Mouse (Mus musculus) T-helper 1 cell (primary cell): ENCODE measurements around the gene Prox1.

ENCODE experiments used
- in situ Hi-C: fragments of 300-600 bp; cut with MboI, MseI; formaldehyde crosslinking; loops from one replicate; pipeline ENCODE4 v1.15.1; 2025; ENCODE audit warnings: high pct_unique_total_duplicates

The Prox1 gene

GRCm38 (mm10) chr1:190169911-190170818 is at the start of gene Prox1:
Prox1 (minus strand) TSS chr1:190170714.
- in situ Hi-C loops, result no loop called here

DNA sequence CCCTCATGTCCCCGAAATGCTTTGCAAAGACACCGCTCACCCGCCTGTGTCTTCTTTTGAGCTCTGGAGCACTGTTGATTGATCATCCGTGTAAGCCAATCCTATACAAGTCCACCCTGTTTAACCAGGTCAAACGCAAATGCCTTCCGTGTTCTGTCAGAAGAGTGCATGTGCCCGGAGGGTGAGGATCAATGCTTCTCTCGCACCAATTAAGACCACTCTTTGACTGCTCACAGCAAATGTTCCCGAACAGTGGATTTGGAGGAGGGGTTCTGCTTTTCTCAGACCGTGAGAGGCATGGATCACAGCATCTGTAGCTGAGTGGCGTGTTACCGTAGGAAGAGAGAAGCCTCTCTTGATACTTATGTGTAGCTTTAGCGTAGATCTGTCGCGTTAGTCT is 46.1 kb upstream of the Prox1 start:
- in situ Hi-C loops, result no loop called here

- in situ Hi-C loops, result no loop called here
Observed at GRCm38 (mm10) chr1:190214626-190215025, 44.1 kb upstream of the Prox1 start.

DNA sequence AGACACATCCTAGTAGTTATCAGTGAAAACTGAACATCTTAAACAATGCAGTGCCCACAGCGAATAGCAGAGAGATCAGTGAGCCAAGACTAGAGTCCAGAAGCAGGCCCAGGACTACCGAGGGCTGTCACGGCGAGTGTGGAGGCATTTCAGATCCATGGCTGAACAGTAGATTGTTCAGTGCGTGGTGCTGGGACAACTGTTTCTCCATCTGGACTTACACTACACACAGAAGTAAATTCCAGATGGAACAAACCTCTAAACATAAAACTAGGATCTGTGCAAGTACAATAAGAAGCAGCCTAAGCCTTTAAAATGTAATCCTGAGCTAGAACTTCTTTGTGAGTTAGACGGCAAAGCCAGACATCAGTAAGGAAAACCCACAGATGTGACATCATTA is 42.7 kb upstream of the Prox1 start:
- in situ Hi-C loops, result no loop called here

DNA sequence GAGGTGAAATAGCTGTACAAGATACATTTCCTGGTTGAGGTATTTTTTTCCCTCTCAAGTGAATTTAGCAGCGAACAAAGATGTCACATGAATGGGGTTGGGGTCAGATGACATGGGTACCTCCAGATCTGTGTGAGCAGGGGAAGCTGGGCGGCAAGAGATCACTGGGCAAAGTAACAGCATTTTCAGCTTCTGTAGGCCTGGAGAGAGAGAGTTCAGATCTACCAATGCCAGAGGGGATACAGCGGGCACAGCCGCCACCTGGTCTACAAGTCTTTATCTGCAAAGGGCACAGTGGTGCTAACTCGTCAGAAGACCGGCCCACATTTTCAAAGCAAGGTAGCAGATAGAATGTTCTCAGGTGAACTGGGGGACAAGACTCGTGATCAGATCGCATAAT is 36.7 kb upstream of the Prox1 start:
- in situ Hi-C loops, result no loop called here

DNA sequence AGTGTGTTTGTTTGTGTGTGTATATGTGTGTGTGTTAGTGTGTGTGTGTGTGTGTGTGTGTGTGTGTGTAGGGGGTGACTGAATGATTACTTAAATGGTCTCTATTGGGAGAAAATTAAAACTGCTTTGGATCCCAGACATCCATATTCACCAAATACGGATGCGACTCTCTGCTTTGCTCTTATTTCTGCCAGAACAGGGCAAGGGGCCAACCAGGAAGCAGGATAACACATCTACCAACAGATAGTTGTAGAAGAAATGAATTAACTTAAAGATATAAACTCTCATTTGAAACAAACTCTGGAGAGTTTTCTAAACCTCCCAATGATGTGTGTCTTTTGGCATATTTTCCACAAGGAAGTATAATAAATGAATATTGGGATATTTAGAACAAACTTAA is 35.2 kb upstream of the Prox1 start:
- in situ Hi-C loops, result no loop called here

DNA sequence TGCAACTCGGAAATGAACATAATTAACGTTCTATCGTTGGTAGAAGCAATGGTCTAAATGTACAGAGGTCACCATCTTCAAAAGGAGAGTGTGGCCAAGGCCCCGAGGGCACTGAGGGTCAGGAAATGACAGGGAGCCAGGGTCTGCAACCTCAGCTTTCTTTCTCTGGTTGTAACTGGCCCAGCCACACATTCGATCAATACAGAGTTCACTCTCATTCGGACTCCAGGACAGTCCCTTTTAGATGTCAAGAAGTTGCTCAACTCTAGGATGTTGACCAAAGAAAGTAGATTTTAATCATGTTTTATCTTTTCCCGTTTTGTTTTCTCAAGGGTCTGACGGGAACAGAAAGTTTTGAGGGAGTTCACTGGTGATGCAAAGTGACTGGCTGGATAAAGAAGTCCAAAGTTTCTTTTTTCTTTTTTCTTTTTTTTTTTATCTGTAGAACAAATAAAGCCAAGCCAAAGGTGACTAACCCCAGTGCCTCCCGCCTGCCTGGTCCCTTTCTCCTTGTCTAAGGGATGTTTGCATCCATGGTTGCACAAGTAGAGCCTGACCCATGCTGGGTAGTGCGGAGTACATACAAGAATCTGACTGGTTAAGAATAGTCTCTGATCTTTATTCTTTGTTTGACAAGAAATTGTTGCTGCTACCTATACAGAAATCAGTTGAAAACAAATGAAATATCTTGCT is 34.0 kb upstream of the Prox1 start:
- in situ Hi-C loops, result no loop called here

DNA sequence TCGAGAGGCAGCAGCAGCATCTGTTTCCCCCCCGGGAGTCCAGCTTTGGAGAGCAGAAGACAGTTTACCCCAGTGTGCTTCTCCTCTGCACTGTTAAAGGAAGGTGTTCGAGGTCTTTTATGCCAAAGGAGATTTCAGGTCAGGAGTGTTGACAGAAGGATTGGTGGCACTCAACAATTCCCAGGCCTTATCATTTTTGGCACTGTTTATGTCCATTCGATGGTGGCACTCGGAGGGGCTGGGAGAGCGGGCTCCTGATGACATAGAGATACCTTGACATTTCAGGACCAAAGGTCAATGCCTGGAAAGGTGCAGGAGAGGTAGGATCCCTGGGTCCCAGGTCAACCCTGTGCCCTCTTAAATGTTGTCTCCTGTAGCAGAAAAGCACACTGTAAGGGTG is 31.2 kb upstream of the Prox1 start:
- in situ Hi-C loops, result no loop called here

- in situ Hi-C loops, result no loop called here
Observed at GRCm38 (mm10) chr1:190200996-190201395, 30.5 kb upstream of the Prox1 start.

DNA sequence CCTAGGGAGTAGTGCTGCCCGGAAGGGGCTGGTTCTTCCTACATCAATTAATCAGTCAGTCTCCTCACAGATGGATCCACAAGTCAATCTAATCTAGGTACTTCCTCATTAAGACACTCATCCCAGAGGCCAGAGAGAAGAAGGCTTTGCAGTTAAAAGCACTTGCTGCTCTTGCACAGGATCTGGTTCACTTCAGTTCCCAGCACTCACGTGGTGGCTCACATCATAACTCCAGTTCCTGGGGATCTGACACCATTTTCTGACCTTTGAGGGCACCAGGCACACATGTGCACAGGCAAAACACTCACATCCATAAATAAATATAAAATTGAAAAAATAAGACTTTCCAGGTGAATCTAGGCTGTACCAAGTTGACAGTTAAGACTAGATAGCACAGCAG is 27.7 kb upstream of the Prox1 start:
- in situ Hi-C loops, result no loop called here

DNA sequence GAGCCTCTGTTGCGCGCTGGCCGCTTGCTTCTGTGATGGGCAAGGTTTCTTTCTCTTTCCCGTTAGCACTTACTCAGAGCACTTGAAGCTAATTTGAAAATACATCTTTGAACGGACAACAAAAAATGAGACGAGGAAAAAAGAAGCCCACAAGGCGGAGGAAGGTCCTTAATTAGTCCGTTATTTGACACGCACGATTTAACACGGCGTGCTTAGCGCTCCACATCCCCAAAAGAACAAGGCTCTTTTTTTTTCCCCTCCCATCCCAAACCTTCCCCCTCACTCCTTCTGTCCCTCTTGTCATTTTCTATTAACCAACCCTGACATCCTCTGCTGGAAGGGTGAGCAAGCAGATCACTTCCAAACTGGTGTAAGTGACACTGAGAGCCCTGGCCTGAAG is 21.5 kb upstream of the Prox1 start:
- in situ Hi-C loops, result no loop called here

DNA sequence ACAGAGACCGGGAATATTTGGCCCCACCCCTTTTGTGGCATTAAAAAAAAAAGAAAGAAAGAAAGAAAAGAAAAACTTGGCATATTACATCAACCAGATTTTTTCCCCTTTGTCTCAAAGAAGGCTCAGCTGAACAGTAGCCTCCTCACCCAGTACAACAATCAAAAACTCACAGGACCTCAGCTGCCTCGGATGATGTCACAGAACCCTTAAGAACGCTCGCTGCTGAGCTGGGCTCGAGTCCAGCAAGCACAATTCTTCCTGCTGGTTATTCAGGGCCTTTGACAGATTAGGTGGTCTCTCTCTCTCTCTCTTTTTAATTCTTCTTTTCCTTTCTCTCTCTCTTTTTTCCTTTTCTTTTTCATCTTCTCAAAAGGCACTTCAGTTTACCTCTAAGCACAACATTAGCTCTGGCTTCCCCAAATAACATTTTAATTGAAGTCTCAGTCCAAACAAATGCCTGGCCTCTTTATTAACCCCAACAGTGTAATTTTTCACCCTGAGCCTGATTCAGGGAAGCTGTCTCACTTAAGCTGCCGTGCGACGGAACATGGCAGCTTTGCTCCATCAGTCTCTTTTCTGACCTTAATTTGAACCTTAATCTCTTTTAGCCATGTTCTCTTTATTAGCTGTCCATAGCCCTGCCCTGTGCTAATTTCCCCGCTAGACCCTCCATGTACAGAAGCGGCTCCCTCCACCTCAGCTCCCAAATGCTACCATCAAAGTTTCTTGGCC is 19.9 kb upstream of the Prox1 start:
- in situ Hi-C loops, result no loop called here

DNA sequence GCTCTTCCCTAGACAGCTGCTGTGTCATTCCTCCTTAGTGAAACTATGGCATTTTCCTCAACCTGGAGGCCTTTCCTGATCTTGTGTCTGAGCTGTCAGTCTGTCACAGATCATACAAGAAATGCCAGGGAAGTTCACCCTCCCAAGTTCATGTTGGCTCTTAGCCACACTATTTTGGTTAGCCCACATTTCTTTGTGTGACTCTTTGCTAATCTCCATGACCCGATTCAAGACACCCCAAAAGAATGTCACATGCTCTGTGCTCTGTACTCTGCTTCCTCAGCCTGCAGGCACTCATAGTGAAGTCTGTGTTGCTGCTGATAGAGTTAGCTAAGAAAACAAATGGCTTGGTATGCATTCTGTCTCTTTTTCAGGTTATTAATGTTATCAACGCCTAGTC is 18.6 kb upstream of the Prox1 start:
- in situ Hi-C loops, result no loop called here

- in situ Hi-C loops, result no loop called here
Observed at GRCm38 (mm10) chr1:190186336-190186735, 15.8 kb upstream of the Prox1 start.

GRCm38 (mm10) chr1:190185284-190185683 is 14.8 kb upstream of the Prox1 start:
- in situ Hi-C loops, result no loop called here

DNA sequence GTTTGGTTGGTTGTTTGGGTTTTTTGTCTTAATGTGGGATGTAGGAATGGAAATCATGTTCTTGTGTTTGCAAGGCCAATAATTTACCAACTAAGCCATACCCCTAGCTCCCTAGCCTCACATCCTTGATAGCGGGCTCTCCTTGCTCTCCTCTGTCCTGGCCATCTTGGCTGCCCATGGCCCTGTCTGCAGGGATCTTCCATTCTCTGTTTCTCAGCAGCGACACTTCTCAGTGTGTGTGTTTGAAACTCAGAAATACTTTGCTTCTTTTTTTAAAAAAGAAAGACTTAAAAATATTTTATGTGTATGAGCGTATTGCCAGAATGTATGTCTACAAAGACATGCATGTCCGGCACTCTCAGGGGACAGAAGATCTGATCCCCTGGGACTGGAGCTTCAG is 13.1 kb upstream of the Prox1 start:
- in situ Hi-C loops, result no loop called here

DNA sequence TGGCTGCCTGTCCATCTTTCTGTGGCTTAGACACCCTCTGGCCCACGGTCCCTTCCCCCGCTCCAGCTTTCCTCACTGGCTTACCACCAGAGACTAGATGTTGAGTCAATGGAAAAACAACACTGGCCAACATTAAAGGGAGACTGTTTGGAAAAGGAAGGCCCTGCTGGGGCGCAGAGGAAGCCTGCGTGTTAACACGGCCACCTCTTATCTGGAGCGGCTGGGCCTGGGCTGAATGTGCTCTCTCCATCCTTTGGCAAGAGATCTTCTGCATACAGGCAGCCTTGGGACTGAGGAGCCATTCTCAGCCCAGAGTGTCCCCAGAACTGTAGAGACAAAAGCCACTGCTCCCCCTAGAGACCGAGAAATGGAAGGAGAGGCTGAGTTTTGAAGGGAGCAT is 11.3 kb upstream of the Prox1 start:
- in situ Hi-C loops, result no loop called here

DNA sequence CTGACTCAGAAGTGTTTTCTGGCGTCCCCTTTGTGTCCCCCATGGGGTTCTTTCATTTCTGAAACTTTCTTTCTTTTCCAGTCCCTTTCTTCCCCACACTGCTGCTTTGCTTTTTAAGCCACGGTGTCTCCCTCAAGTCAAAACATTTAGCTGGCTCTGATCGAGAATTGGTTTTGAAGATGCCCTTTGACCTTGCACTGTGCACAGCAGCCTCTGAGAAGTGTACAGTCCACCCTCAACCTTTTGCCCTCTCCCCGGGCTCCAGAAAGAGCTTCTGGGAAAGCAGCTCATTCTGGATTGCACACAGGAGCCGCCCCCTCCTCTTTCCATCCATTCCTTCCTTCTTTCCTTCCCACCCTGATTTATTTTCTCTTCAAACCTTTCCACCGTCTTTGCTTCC is 10.3 kb upstream of the Prox1 start:
- in situ Hi-C loops, result no loop called here

- in situ Hi-C loops, result no loop called here
Observed at GRCm38 (mm10) chr1:190176961-190177360, 6.4 kb upstream of the Prox1 start.

GRCm38 (mm10) chr1:190174671-190175661 is 4.5 kb upstream of the Prox1 start:
- in situ Hi-C loops, result no loop called here

DNA sequence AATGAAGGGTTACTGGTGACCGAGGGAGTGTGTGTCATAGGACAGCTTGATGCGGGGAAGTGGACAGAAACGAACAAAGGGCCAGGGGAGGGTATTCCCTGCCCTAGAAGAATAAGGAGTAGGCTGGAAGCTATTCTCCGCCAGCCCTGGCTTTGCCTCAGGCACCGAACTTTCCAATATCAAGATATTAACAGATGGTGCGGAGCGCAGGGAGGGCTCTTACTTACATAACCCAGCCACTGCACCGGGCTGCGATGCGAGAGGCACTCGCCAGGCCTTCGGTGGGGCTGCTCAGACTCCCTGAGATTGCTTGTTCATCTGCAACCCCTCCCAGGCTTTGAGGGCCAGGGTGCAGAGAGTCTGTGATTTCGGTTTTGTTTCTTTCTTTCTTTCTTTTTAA is 3.7 kb upstream of the Prox1 start:
- in situ Hi-C loops, result no loop called here
